Mouse (Mus musculus) liver, embryonic 12.5 days (tissue): Measurements from ENCODE around the gene Scn4b. TPM values are rescaled to one million over a fixed set of nuclear protein-coding genes. Genes with fewer than 3 reads are reported as not detected.

Experiments
- ATAC-seq: fragments of 200-750 bp; cut with Nextera tagmentation; 2 replicates; pipeline ENCODE4 v1.8.0; 2017; ENCODE audit warnings: moderate number of reproducible peaks, mild to moderate bottlenecking, moderate library complexity
- H3K27ac ChIP-seq: fragments of 300-500 bp; sonication (generic); 2 replicates; pipeline ENCODE4 v1.5.1; 2016; ENCODE audit warnings: mild to moderate bottlenecking
- H3K27me3 ChIP-seq: fragments of 300-500 bp; sonication (generic); replicated peaks from 2 replicates; pipeline ENCODE4 v1.6.1; 2016; ENCODE audit warnings: mild to moderate bottlenecking, moderate library complexity
- H3K36me3 ChIP-seq: fragments of 300-500 bp; sonication (generic); 2 replicates; pipeline ENCODE4 v1.6.1; 2016; ENCODE audit warnings: mild to moderate bottlenecking, moderate library complexity
- H3K4me1 ChIP-seq: fragments of 300-500 bp; sonication (generic); 2 replicates; pipeline ENCODE4 v1.6.1; 2016
- H3K4me2 ChIP-seq: fragments of 300-500 bp; sonication (generic); 2 replicates; pipeline ENCODE4 v1.6.1; 2016; ENCODE audit warnings: mild to moderate bottlenecking, moderate library complexity
- H3K4me3 ChIP-seq: fragments of 300-500 bp; sonication (generic); 2 replicates; pipeline ENCODE4 v1.5.1; 2016; ENCODE audit warnings: mild to moderate bottlenecking, moderate library complexity
- H3K9ac ChIP-seq: fragments of 300-500 bp; sonication (generic); 2 replicates; pipeline ENCODE4 v1.6.1; 2016; ENCODE audit warnings: mild to moderate bottlenecking, moderate library complexity
- H3K9me3 ChIP-seq: fragments of 300-500 bp; sonication (generic); replicated peaks from 2 replicates; pipeline ENCODE4 v1.6.1; 2016; ENCODE audit warnings: mild to moderate bottlenecking, moderate library complexity
- WGBS: fragments of 180-500 bp; shearing (Covaris S2); methylation state at CpG from one replicate; pipeline ENCODE4 v1.1.7; 2016; ENCODE audit not compliant: insufficient replicate concordance; 5-methylcytosine and 5-hydroxymethylcytosine counted together
- polyA plus RNA-seq: library from polyadenylated mRNA; unstranded; fragments of >200 nt; fragmentation: Nextera tagmentation; extraction: Ambion mirVana; gene quantifications from 2 replicates; pipeline ENCODE4 v1.2.1, GENCODE M21; 2016

Gene Scn4b
- polyA plus RNA-seq = 0.25 and 0.33 TPM in 2 replicates

GRCm38 (mm10) chr9:45138191-45139032, at the start of gene Scn4b:
Gene Scn4b, plus strand, starts transcription at chr9:45138395.
- H3K27ac ChIP-seq = peak within 1 kb of the TSS; percentile 23; the same call in 1 of the 2 replicates
- ATAC-seq = no peak

GRCm38 (mm10) chr9:45090811-45091210, 47.4 kb upstream of the Scn4b start:
- ATAC-seq = no peak
- H3K4me1 ChIP-seq = no peaks in the 10 kb centered on the region
- 56% methylated on average over 3 of the region's 3 CpGs for WGBS

More at GRCm38 (mm10) chr9:45138191-45139032, at the start of gene Scn4b:
- Histone ChIP-seq H3K4me2 (peak within 1 kb of the TSS; percentile 63), H3K4me1 (peaks cover 11% of the 10 kb centered on the region; the same call in 1 of the 2 replicates), H3K9ac (no peak within 1 kb of the TSS), H3K9me3 (no peaks in the 10 kb centered on the region), H3K27me3 (peaks cover 100% of the 10 kb centered on the region), H3K4me3 (peak within 1 kb of the TSS; percentile 48), H3K36me3 (no peaks in the 10 kb centered on the region)
- WGBS = 1% methylated on average over 76 of the region's 76 CpGs

DNA sequence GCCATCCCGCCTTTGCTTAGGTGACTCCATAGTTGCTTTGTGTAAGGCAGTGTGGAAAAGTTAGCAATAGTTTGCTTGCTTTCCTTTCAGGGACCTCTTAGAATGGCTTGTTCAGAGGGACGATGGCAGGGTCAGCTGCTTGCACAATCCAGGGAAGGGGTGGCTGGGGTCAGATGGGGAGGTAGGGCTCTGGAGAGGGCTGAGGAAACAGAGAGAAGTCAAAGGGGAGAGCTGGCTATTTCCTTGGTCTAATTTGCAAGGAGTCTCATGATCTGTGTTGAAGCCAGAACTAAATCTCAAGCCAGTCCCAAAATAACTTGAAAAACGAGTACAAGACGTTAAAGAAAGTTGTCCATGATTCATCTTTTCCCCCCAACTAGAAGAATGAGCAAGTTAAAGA, 45.6 kb upstream of the Scn4b start:
- H3K4me1 ChIP-seq = no peaks in the 10 kb centered on the region
- H3K4me3 ChIP-seq = no peak overlapping the region
- no peaks in the 10 kb centered on the region for H3K36me3 ChIP-seq
- peaks cover 23% of the 10 kb centered on the region for H3K27me3 ChIP-seq
- no peak overlapping the region for H3K9ac ChIP-seq
- H3K9me3 ChIP-seq = no peaks in the 10 kb centered on the region
- no peak overlapping the region for H3K27ac ChIP-seq
- H3K4me2 ChIP-seq = no peak overlapping the region
- no peak for ATAC-seq
- WGBS = 35% methylated on average over 4 of the region's 4 CpGs

More at GRCm38 (mm10) chr9:45090811-45091210, 47.4 kb upstream of the Scn4b start:
- Histone ChIP-seq H3K4me2 (no peak overlapping the region), H3K4me3 (no peak overlapping the region), H3K9ac (no peak overlapping the region), H3K36me3 (no peaks in the 10 kb centered on the region), H3K9me3 (no peaks in the 10 kb centered on the region), H3K27ac (no peak overlapping the region), H3K27me3 (peaks cover 21% of the 10 kb centered on the region)

DNA sequence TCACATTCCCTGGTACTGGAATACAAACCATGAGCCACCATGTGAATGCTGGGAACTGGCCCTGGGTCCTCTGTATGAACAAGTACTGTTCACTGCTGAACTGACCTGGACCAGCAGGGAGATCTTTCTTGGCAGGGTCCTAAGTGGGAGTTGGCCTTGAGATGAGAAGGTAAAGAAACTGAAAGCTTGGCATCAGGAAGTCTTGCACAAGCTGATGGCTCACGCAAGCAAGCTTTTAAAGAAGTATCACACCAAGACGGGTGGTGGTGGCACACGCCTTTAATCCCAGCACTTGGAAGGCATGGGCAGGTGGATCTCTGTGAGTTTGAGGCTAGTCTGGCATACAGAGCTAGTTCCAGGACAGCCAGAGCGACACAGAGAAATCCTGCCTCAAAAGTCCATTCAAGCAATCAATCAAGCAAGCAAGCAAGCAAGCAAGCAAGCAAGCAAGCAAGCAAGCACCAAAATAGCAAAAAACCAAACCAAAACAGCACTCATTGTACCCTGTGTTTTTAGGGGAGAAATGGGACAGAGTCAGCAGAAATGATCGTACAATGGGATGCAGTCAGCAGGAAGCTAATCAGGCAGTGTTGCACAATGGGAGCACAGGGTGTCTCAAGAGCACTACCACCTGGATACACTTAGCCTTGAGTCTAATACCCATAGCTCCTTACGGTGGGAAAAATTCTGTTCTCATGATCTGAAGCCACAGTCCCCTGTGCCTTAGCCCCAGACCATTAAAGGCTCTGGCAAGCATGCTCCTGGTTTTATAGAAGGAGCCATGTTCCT, 42.9 kb upstream of the Scn4b start:
- 57% methylated on average over 6 of the region's 6 CpGs for WGBS
- Histone ChIP-seq H3K4me2 (no peak overlapping the region), H3K27me3 (peaks cover 29% of the 10 kb centered on the region), H3K9ac (no peak overlapping the region), H3K4me1 (no peaks in the 10 kb centered on the region), H3K9me3 (no peaks in the 10 kb centered on the region), H3K4me3 (no peak overlapping the region), H3K27ac (no peak overlapping the region), H3K36me3 (no peaks in the 10 kb centered on the region)
- ATAC-seq = no peak

GRCm38 (mm10) chr9:45097877-45098276, 40.3 kb upstream of the Scn4b start:
- Histone ChIP-seq H3K9me3 (no peaks in the 10 kb centered on the region), H3K4me1 (no peaks in the 10 kb centered on the region), H3K4me3 (no peak overlapping the region), H3K4me2 (no peak overlapping the region), H3K9ac (no peak overlapping the region), H3K27ac (no peak overlapping the region), H3K36me3 (no peaks in the 10 kb centered on the region), H3K27me3 (peaks cover 14% of the 10 kb centered on the region)
- 59% methylated on average over 5 of the region's 5 CpGs for WGBS
- ATAC-seq = no peak

DNA sequence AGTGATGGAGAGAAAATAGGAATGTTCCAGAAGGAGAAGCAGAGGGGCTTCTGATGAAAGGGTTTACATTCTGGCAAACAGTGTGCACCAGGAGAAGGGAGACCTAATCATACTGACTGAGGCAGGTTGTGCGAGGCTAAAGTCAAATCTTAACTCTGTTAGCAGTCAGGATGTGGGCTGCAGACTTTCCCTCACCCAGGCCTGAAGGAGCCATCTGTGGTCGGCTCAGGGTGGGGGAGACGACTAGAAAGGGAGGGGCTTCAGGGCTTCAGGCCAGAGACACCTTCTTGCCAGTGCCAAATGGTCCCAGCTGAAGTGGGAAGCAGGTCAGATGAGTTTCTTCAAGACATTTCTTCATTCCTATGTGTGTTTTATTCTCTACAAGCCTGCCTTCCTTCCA, 39.8 kb upstream of the Scn4b start:
- 14% methylated on average over 3 of the region's 3 CpGs for WGBS
- no peak for ATAC-seq

GRCm38 (mm10) chr9:45102528-45102927, 35.7 kb upstream of the Scn4b start:
- Histone ChIP-seq H3K27me3 (peaks cover 6% of the 10 kb centered on the region; the same call in 1 of the 2 replicates), H3K27ac (no peak overlapping the region), H3K4me1 (no peaks in the 10 kb centered on the region), H3K4me2 (no peak overlapping the region), H3K9ac (no peak overlapping the region), H3K4me3 (no peak overlapping the region), H3K36me3 (no peaks in the 10 kb centered on the region), H3K9me3 (no peaks in the 10 kb centered on the region)
- ATAC-seq = no peak
- 66% methylated on average over 1 of the region's 1 CpGs for WGBS

More for the DNA sequence above, 39.8 kb upstream of the Scn4b start:
- Histone ChIP-seq H3K4me3 (no peak overlapping the region), H3K4me2 (no peak overlapping the region), H3K27ac (no peak overlapping the region), H3K9ac (no peak overlapping the region), H3K4me1 (no peaks in the 10 kb centered on the region), H3K36me3 (no peaks in the 10 kb centered on the region), H3K27me3 (peaks cover 14% of the 10 kb centered on the region), H3K9me3 (no peaks in the 10 kb centered on the region)

DNA sequence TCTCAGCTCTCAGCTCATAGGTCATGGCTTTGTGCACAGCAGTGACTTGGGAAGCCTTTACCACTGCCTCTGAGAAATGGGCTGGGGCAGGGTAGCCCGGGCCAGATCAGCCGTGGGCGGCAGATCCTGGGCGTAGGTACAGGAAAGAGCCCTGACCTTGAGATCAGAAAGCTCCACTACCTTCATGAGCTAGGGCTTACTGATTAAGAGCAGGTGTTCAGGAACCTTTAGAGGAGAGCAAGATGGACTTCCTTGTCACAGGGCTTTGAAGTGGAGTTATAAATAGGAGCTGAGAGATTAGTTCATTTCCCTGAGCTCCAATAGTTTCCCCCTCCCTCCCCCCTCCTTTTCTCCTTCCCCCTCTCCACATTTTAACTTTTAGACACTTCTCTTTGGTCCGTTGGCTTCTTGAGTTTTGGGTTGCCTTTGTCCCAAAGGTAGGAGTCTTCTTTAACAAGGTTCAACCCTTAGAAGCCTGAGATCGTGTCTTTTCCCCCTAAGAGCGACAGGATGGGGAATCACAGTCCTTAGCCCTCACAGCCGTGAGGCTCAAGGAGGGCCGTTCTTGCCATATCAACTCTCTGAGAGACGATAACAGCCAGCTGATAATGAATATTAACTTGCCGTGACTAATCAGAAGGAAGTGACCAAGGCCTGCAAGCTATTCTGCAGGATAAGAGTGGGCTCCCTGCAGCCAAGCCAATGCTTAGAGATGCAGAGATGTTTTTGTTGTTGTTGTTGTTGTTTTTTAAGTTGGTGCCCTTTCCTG, 34.8 kb upstream of the Scn4b start:
- ATAC-seq = no peak
- Histone ChIP-seq H3K4me2 (no peak overlapping the region), H3K27ac (no peak overlapping the region), H3K36me3 (no peaks in the 10 kb centered on the region), H3K4me3 (no peak overlapping the region), H3K27me3 (peaks cover 6% of the 10 kb centered on the region; the same call in 1 of the 2 replicates), H3K9me3 (no peaks in the 10 kb centered on the region), H3K9ac (no peak overlapping the region), H3K4me1 (no peaks in the 10 kb centered on the region)
- 40% methylated on average over 11 of the region's 11 CpGs for WGBS

- 66% methylated on average over 2 of the region's 2 CpGs for WGBS
- no peak overlapping the region for H3K9ac ChIP-seq
- no peak overlapping the region for H3K4me2 ChIP-seq
- H3K36me3 ChIP-seq = no peaks in the 10 kb centered on the region
- no peaks in the 10 kb centered on the region for H3K9me3 ChIP-seq
- H3K27me3 ChIP-seq = peaks cover 7% of the 10 kb centered on the region; the same call in 1 of the 2 replicates
- H3K27ac ChIP-seq = no peak overlapping the region
- H3K4me3 ChIP-seq = no peak overlapping the region
- H3K4me1 ChIP-seq = no peaks in the 10 kb centered on the region
- no peak for ATAC-seq
Observed at GRCm38 (mm10) chr9:45105596-45106374, 32.4 kb upstream of the Scn4b start.

DNA sequence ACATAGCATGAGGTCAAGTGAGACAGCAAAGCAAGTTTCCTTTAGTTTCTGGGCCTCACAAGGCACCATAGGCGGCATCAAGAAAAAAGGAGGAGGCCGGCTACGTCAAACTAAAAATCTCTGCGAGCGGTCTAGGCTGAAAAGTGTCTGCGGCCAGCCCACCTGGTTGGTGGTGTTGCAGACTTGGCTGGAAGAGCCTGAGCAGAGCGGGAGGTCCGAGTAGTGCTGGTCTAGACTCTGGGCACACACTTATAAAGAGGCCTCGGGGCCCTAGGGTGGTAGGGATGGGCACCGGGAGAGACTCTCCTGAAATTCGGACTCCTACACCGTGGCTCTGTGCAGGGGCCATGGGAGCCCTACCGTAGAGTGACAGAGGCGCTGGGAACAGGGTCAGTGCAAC, 22.5 kb upstream of the Scn4b start:
- H3K27ac ChIP-seq = no peak overlapping the region
- peaks cover 79% of the 10 kb centered on the region for H3K27me3 ChIP-seq
- no peaks in the 10 kb centered on the region for H3K9me3 ChIP-seq
- H3K4me3 ChIP-seq = no peak overlapping the region
- H3K4me2 ChIP-seq = peak overlapping the region; percentile 23; the same call in 1 of the 2 replicates
- no peak overlapping the region; the same call in 1 of the 2 replicates for H3K9ac ChIP-seq
- no peaks in the 10 kb centered on the region for H3K36me3 ChIP-seq
- WGBS = 11% methylated on average over 14 of the region's 14 CpGs
- no peaks in the 10 kb centered on the region; the same call in 1 of the 2 replicates for H3K4me1 ChIP-seq
- no peak for ATAC-seq

DNA sequence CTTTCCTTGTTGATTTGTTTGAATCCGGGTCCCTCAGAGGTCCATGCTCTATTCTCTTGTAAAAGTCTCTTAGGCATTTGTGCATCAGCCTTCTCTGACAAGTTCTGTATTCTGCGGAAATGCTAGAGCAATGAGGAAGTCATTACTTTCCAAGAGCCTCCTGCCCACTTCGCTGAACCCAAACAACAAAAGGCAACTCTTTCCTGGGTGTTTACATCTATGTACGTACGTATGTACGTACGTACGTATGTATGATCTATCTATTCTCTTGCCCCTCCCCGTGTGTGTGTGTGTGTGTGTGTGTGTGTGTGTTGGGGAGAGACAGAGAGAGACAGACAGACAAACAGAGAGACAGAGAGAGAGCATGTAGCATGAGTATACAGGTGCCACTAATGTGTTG, 21.4 kb upstream of the Scn4b start:
- Histone ChIP-seq H3K9ac (no peak overlapping the region), H3K4me3 (no peak overlapping the region), H3K36me3 (no peaks in the 10 kb centered on the region), H3K27me3 (peaks cover 89% of the 10 kb centered on the region), H3K27ac (no peak overlapping the region), H3K4me2 (no peak overlapping the region), H3K4me1 (no peaks in the 10 kb centered on the region; the same call in 1 of the 2 replicates), H3K9me3 (no peaks in the 10 kb centered on the region)
- WGBS = 49% methylated on average over 9 of the region's 9 CpGs
- no peak for ATAC-seq
